8 mouse cellular contexts compared by ENCODE assay signal in genomic region chr15:81584466-81584865, GRCm38 (mm10). TPM values are rescaled to one million over a fixed set of nuclear protein-coding genes. Genes with fewer than 3 reads are reported as not detected.
DNase-seq lines count a peak whose midpoint lies in the region; ATAC-seq and TF ChIP-seq lines count a peak whose summit lies in the region.

No protein-coding gene starts in this region.

- peak overlapping the region; percentile 59 for H3K4me2 ChIP-seq in kidney, postnatal 0 days (ENCODE audit: low read length)
- H3K4me2 ChIP-seq in embryonic facial prominence, embryonic 11.5 days (ENCODE audit: low read depth, low read length), result peak overlapping the region; percentile 40
- H3K4me2 ChIP-seq in hindbrain, embryonic 16.5 days (ENCODE audit: low read length), result peak overlapping the region; percentile 66
- H3K4me2 ChIP-seq in midbrain, embryonic 16.5 days (ENCODE audit: low read length), result peak overlapping the region; percentile 58

- TF ChIP-seq CTCF in kidney, postnatal 0 days (IDR thresholded peaks at IDR 0.05; ENCODE audit: low read depth), result no peak

- H3K27ac ChIP-seq in kidney, postnatal 0 days, result peak overlapping the region; percentile 66; the same call in 1 of the 2 replicates
- peak overlapping the region; percentile 1 for H3K27ac ChIP-seq in embryonic facial prominence, embryonic 11.5 days (replicated peaks; ENCODE audit: low read depth, low read length)
- H3K27ac ChIP-seq in hindbrain, embryonic 16.5 days (ENCODE audit: low read depth, low read length), result peak overlapping the region; percentile 82
- peak overlapping the region; percentile 100 for H3K27ac ChIP-seq in midbrain, embryonic 16.5 days (ENCODE audit: low read length)

- WGBS in kidney, postnatal 0 days, result 4% methylated on average over 3 of the region's 3 CpGs
- WGBS in embryonic facial prominence, embryonic 11.5 days, result 18% methylated on average over 3 of the region's 3 CpGs
- 22% methylated on average over 3 of the region's 3 CpGs for WGBS in hindbrain, embryonic 16.5 days
- 11% methylated on average over 3 of the region's 3 CpGs for whole genome bisulfite sequencing in midbrain, embryonic 16.5 days

- no peaks in the 10 kb centered on the region; the same call in 1 of the 2 replicates for H3K4me1 ChIP-seq in kidney, postnatal 0 days (replicated peaks; ENCODE audit: insufficient read depth, low read length)
- H3K4me1 ChIP-seq in embryonic facial prominence, embryonic 11.5 days (ENCODE audit: control insufficient read depth, insufficient read depth, low read length), result no peaks in the 10 kb centered on the region; the same call in 1 of the 2 replicates
- H3K4me1 ChIP-seq in hindbrain, embryonic 16.5 days (ENCODE audit: control insufficient read depth, insufficient read depth, low read depth, low read length), result peaks cover 17% of the 10 kb centered on the region
- peaks cover 25% of the 10 kb centered on the region for H3K4me1 ChIP-seq in midbrain, embryonic 16.5 days (ENCODE audit: control insufficient read depth, insufficient read depth, low read length)

- no peaks in the 10 kb centered on the region for H3K9me3 ChIP-seq in kidney, postnatal 0 days (replicated peaks; ENCODE audit: low read length)
- no peaks in the 10 kb centered on the region for H3K9me3 ChIP-seq in embryonic facial prominence, embryonic 11.5 days (replicated peaks; ENCODE audit: control insufficient read depth, low read length)
- H3K9me3 ChIP-seq in hindbrain, embryonic 16.5 days (ENCODE audit: control insufficient read depth, low read length), result no peaks in the 10 kb centered on the region
- H3K9me3 ChIP-seq in midbrain, embryonic 16.5 days (replicated peaks; ENCODE audit: control insufficient read depth, low read length, poor library complexity, severe bottlenecking), result no peaks in the 10 kb centered on the region

- H3K4me3 ChIP-seq in kidney, postnatal 0 days (replicated peaks; ENCODE audit: low read depth, low read length), result peak overlapping the region; percentile 97
- peak overlapping the region; percentile 40 for H3K4me3 ChIP-seq in embryonic facial prominence, embryonic 11.5 days (ENCODE audit: low read depth, low read length)
- H3K4me3 ChIP-seq in hindbrain, embryonic 16.5 days (ENCODE audit: low read length), result peak overlapping the region; percentile 98
- H3K4me3 ChIP-seq in midbrain, embryonic 16.5 days (ENCODE audit: low read depth, low read length), result peak overlapping the region; percentile 92

- no peaks in the 10 kb centered on the region for H3K36me3 ChIP-seq in kidney, postnatal 0 days (ENCODE audit: insufficient read depth, low read length)
- H3K36me3 ChIP-seq in embryonic facial prominence, embryonic 11.5 days (replicated peaks; ENCODE audit: control insufficient read depth, insufficient read depth, low read depth, low read length), result no peaks in the 10 kb centered on the region
- no peaks in the 10 kb centered on the region for H3K36me3 ChIP-seq in hindbrain, embryonic 16.5 days (ENCODE audit: control insufficient read depth, insufficient read depth, low read length)
- H3K36me3 ChIP-seq in midbrain, embryonic 16.5 days (ENCODE audit: control insufficient read depth, insufficient read depth, low read length), result no peaks in the 10 kb centered on the region

- H3K9ac ChIP-seq in kidney, postnatal 0 days (ENCODE audit: low read depth, low read length), result peak overlapping the region; percentile 48
- peak overlapping the region; percentile 60 for H3K9ac ChIP-seq in embryonic facial prominence, embryonic 11.5 days (replicated peaks; ENCODE audit: low read length)
- H3K9ac ChIP-seq in hindbrain, embryonic 16.5 days (ENCODE audit: low read depth, low read length), result peak overlapping the region; percentile 70
- peak overlapping the region; percentile 65 for H3K9ac ChIP-seq in midbrain, embryonic 16.5 days (ENCODE audit: low read depth, low read length)

- H3K27me3 ChIP-seq in kidney, postnatal 0 days (ENCODE audit: insufficient read depth, low read length), result no peaks in the 10 kb centered on the region
- H3K27me3 ChIP-seq in embryonic facial prominence, embryonic 11.5 days (ENCODE audit: control insufficient read depth, insufficient read depth, low read length), result no peaks in the 10 kb centered on the region
- H3K27me3 ChIP-seq in hindbrain, embryonic 16.5 days (replicated peaks; ENCODE audit: control insufficient read depth, insufficient read depth, low read length), result no peaks in the 10 kb centered on the region
- no peaks in the 10 kb centered on the region for H3K27me3 ChIP-seq in midbrain, embryonic 16.5 days (ENCODE audit: control insufficient read depth, insufficient read depth, low read depth, low read length)

- ATAC-seq in kidney, postnatal 0 days (replicated peaks; ENCODE audit: low FRiP score, low read depth), result no peak
- no peak for ATAC-seq in embryonic facial prominence, embryonic 11.5 days (replicated peaks; ENCODE audit: insufficient number of reproducible peaks, low FRiP score, low TSS enrichment, low read depth)
- no peak for ATAC-seq in hindbrain, embryonic 16.5 days
- ATAC-seq in midbrain, embryonic 16.5 days, result no peak; the same call in 1 of the 2 replicates

- DNase-seq in kidney, postnatal 0 days (ENCODE audit: low spot score), result no peak
- no peak for DNase-seq in kidney, adult 9 months
- DNase-seq in embryonic facial prominence, embryonic 11.5 days (ENCODE audit: low spot score), result no peak
- DNase-seq in adrenal gland, postnatal 25 days, result no peak
- no peak for DNase-seq in thymus, postnatal 36 days
- no peak for DNase-seq in embryo, embryonic 10.5 days (ENCODE audit: low spot score)

RNA-seq across cellular contexts. Expression of gene Ep300, which starts 0.7 kb away (rescaled TPM):
- 9.4 and 11.2 TPM in 2 replicates for polyA plus RNA-seq in kidney, postnatal 0 days (2015; fragmentation: Nextera tagmentation; extraction: Ambion mirVana)
- 24.5 and 25.0 TPM in 2 replicates for polyA plus RNA-seq in embryonic facial prominence, embryonic 11.5 days (2014; fragmentation: Nextera tagmentation; extraction: Ambion mirVana)
- 17.3 and 21.4 TPM in 2 replicates for polyA plus RNA-seq in hindbrain, embryonic 16.5 days (2015; fragmentation: Nextera tagmentation; extraction: Ambion mirVana)
- polyA plus RNA-seq in midbrain, embryonic 16.5 days (2015; fragmentation: Nextera tagmentation; extraction: Ambion mirVana), result 18.9 and 21.2 TPM in 2 replicates
- 79.0 and 89.2 TPM in 2 replicates for total RNA-seq in adrenal gland, postnatal 25 days (2021)

Comparison
In these comparisons a context has a peak if more than half of its experiments do, and no peak if none do; other contexts are left out.
1. H3K27ac ChIP-seq: peak in every context shown above with its lines; median percentile 100 in midbrain, embryonic 16.5 days; 82 in hindbrain, embryonic 16.5 days; 66 in kidney, postnatal 0 days; 1 in embryonic facial prominence, embryonic 11.5 days.
2. H3K4me3 ChIP-seq: peak in every context shown above with its lines; median percentile 98 in hindbrain, embryonic 16.5 days; 97 in kidney, postnatal 0 days; 92 in midbrain, embryonic 16.5 days; 40 in embryonic facial prominence, embryonic 11.5 days.